Comparison of ENCODE assay signal across 9 mouse cellular contexts in genomic region chrX:48422986-48423385, GRCm38 (mm10). TPM values are rescaled to one million over a fixed set of nuclear protein-coding genes. Genes with fewer than 3 reads are reported as not detected.
A peak's percentile ranks its signal among the peaks of the same experiment; 100 is the strongest.
DNase-seq lines count a peak whose midpoint lies in the region; ATAC-seq and TF ChIP-seq lines count a peak whose summit lies in the region.
"Had no signal": no experiment of that assay in that cellular context is flagged by ENCODE, and none has a peak within 500 bp of the region (broad histone marks: within the 10 kb centered on the region; RNA-seq: fewer than 3 reads in every experiment).

No protein-coding gene starts in this region.

- DNase-seq in kidney, adult 11 months, result peak; percentile 59
- peak; percentile 70 for DNase-seq in T-cell, adult 2 months (ENCODE audit: low spot score)
- peak; percentile 40 for DNase-seq in embryo, embryonic 11.5 days (ENCODE audit: low read depth, low spot score)
- DNase-seq in kidney, adult 9 months, result peak; percentile 76
- DNase-seq in liver, embryonic 14.5 days (ENCODE audit: low read depth in 3 of 3, low spot score in 3 of 3), result peak; percentile 47 to 54 (median 50)
- DNase-seq in right cerebral cortex, postnatal 10 days (ENCODE audit: low spot score in 2 of 2), result peak; percentile 40 to 63

- no peak; the same call in 1 of the 2 replicates for ATAC-seq in kidney, embryonic 16.5 days (ENCODE audit: low FRiP score, low TSS enrichment)
- no peak for ATAC-seq in liver, embryonic 14.5 days (ENCODE audit: insufficient read depth)
- no peak for ATAC-seq in inflammation-experienced regulatory T-cells, adult 6 months

- no peak overlapping the region for H3K4me2 ChIP-seq in kidney, embryonic 16.5 days (replicated peaks; ENCODE audit: low read depth, low read length)
- H3K4me2 ChIP-seq in liver, embryonic 14.5 days (ENCODE audit: low read depth), result no peak overlapping the region
- H3K4me2 ChIP-seq: embryonic facial prominence, embryonic 12.5 days had no signal

- H3K4me1 ChIP-seq in kidney, embryonic 16.5 days (ENCODE audit: insufficient read depth, low read length), result no peaks in the 10 kb centered on the region
- H3K4me1 ChIP-seq in liver, embryonic 14.5 days (replicated peaks; ENCODE audit: control insufficient read depth in 2 of 2, insufficient read depth in 2 of 2, low read length in 1 of 2), result peaks cover 0 to 19% of the 10 kb centered on the region in 2 experiments; a peak in 3 of 4 replicates
- H3K4me1 ChIP-seq: embryonic facial prominence, embryonic 12.5 days had no signal

- no peaks in the 10 kb centered on the region for H3K36me3 ChIP-seq in kidney, embryonic 16.5 days (ENCODE audit: insufficient read depth, low read length)
- no peaks in the 10 kb centered on the region for H3K36me3 ChIP-seq in liver, embryonic 14.5 days (replicated peaks; ENCODE audit: control insufficient read depth, insufficient read depth, low read depth)
- H3K36me3 ChIP-seq: embryonic facial prominence, embryonic 12.5 days had no signal

- peak; percentile 89 for TF ChIP-seq CTCF in liver, embryonic 14.5 days (IDR thresholded peaks at IDR 0.05; ENCODE audit: low read depth)

- no peak overlapping the region for H3K4me3 ChIP-seq in kidney, embryonic 16.5 days (ENCODE audit: low read length)
- no peak overlapping the region for H3K4me3 ChIP-seq in liver, embryonic 14.5 days (ENCODE audit: insufficient read depth in 1 of 2, low read depth in 2 of 2, low read length in 2 of 2)
- H3K4me3 ChIP-seq: embryonic facial prominence, embryonic 12.5 days had no signal

- 25% methylated on average over 4 of the region's 4 CpGs for WGBS in kidney, embryonic 16.5 days
- WGBS in liver, embryonic 14.5 days (ENCODE audit: insufficient replicate concordance), result 37% methylated on average over 4 of the region's 4 CpGs

- H3K27ac ChIP-seq in kidney, embryonic 16.5 days (ENCODE audit: low read length), result no peak overlapping the region
- H3K27ac ChIP-seq in liver, embryonic 14.5 days, result no peak overlapping the region
- H3K27ac ChIP-seq: embryonic facial prominence, embryonic 12.5 days had no signal

- no peak overlapping the region for H3K9ac ChIP-seq in kidney, embryonic 16.5 days (replicated peaks; ENCODE audit: low read length)
- H3K9ac ChIP-seq in liver, embryonic 14.5 days (replicated peaks), result no peak overlapping the region
- H3K9ac ChIP-seq: embryonic facial prominence, embryonic 12.5 days had no signal

- no peak for TF ChIP-seq EP300 in liver, embryonic 14.5 days (IDR thresholded peaks at IDR 0.05; ENCODE audit: low read depth)

- H3K27me3 ChIP-seq in kidney, embryonic 16.5 days (ENCODE audit: insufficient read depth, low read length), result no peaks in the 10 kb centered on the region
- H3K27me3 ChIP-seq in liver, embryonic 14.5 days (ENCODE audit: control insufficient read depth, insufficient read depth, low read length), result no peaks in the 10 kb centered on the region
- H3K27me3 ChIP-seq: embryonic facial prominence, embryonic 12.5 days had no signal

- no peaks in the 10 kb centered on the region for H3K9me3 ChIP-seq in kidney, embryonic 16.5 days (ENCODE audit: low read length)
- H3K9me3 ChIP-seq in liver, embryonic 14.5 days (ENCODE audit: control insufficient read depth, low read length), result no peaks in the 10 kb centered on the region
- H3K9me3 ChIP-seq: embryonic facial prominence, embryonic 12.5 days had no signal

RNA-seq across cellular contexts. Expression of gene Elf4, which starts 39.9 kb away (rescaled TPM):
- 5.1 and 5.8 TPM in 2 replicates for polyA plus RNA-seq in kidney, embryonic 16.5 days (2015; fragmentation: Nextera tagmentation; extraction: Ambion mirVana)
- 3.5 and 3.8 TPM in 2 replicates for polyA plus RNA-seq in liver, embryonic 14.5 days (2012; rRNA removed)
- polyA plus RNA-seq in liver, embryonic 14.5 days (2014; fragmentation: Nextera tagmentation; extraction: Ambion mirVana), result 2.5 and 2.6 TPM in 2 replicates
- 10 to 100 TPM; 26.8 to 32.6 (median 28.2) TPM for polyA plus RNA-seq in inflammation-experienced regulatory T-cells, adult 6 months (2017; shearing (Covaris generic))
